Mouse (Mus musculus): ENCODE data around the gene Tbc1d2b. TPM values are rescaled to one million over a fixed set of nuclear protein-coding genes. Genes with fewer than 3 reads are reported as not detected.
A peak's percentile ranks its signal among the peaks of the same experiment; 100 is the strongest.

Tbc1d2b gene
- 5.2 and 6.6 TPM in 2 replicates for polyA plus RNA-seq (2015; fragmentation: Nextera tagmentation; extraction: Ambion mirVana)

DNA sequence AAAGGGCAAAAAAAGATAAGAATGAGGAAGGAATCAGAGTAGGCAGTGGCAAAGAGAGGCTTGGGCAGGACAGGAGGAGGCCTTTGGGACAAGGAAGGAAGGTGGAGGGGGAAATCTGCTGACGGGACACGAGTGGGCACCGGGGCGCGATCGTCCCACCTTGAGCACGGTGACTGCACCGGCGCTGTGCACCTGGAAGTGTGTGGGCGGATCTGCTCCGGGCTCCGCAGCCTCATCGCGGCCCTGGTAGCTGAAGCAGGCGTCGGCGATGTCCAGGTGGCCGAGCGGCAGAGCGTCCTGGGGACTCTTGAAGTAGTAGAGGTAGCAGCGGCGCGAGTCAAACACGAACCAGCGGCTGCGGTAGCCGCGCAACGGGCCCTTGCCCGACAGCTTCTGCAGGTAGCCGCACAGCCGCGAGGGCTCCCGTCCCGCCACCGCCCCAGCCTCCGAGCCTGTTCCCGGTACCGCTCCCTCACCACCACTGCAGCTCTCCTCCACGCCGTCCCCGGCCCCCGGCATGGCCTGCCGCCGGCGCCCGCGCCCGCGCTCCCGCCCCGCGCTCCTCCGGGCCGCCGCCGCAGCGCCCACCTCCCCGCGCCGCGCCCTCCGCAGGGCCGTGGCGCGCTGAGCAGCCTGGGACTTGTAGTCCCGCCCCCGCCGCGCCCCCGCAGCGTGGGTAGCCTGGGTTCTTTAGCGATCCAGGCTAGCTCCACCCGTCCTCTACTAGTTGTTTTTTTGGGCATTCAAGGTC, at the start of gene Tbc1d2b:
Gene Tbc1d2b (minus strand): TSS at position 612 of the 751 bp plus-strand sequence.
- H3K9ac ChIP-seq (ENCODE audit: low read depth, low read length) = peak within 1 kb of the TSS; percentile 84
- ATAC-seq = peak; percentile 81
- peak within 1 kb of the TSS; percentile 87 for H3K4me3 ChIP-seq (ENCODE audit: low read depth, low read length)
- no peaks in the 10 kb centered on the region for H3K27me3 ChIP-seq (replicated peaks; ENCODE audit: control insufficient read depth, insufficient read depth, low read length)
- peaks cover 6% of the 10 kb centered on the region; the same call in 1 of the 2 replicates for H3K4me1 ChIP-seq (replicated peaks; ENCODE audit: control insufficient read depth, insufficient read depth, low read length)
- H3K36me3 ChIP-seq (ENCODE audit: control insufficient read depth, insufficient read depth) = no peaks in the 10 kb centered on the region
- peak within 1 kb of the TSS; percentile 87 for H3K4me2 ChIP-seq (replicated peaks; ENCODE audit: low read depth)
- peak within 1 kb of the TSS; percentile 90 for H3K27ac ChIP-seq (ENCODE audit: low read depth, low read length)
- no peaks in the 10 kb centered on the region for H3K9me3 ChIP-seq (ENCODE audit: control insufficient read depth)
- no peak for TF ChIP-seq CTCF (IDR thresholded peaks at IDR 0.05; ENCODE audit: low read depth)
- under 1% methylated on average over 73 of the region's 74 CpGs for whole genome bisulfite sequencing

DNA sequence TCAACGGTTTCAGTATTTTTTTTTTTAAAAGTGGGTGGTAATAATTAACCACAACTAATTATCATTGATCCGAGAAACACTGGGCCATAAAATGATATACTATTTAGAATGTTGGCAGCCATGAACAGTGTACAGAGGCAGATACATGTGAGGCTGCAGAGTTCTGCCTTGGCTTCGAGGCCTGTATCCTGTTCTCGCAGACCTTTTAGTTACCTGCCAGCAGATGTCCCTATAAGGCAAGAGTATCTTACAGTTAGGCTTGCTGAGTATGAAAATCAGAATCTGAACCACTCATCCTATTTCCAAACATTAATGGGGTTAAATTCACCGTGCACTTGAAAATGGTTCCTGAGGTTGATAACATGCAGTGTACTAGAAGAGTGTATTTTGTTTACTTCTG, 45.7 kb upstream of the Tbc1d2b start:
- H3K4me1 ChIP-seq (replicated peaks; ENCODE audit: control insufficient read depth, insufficient read depth, low read length) = no peaks in the 10 kb centered on the region
- WGBS = 44% methylated on average over 5 of the region's 5 CpGs

DNA sequence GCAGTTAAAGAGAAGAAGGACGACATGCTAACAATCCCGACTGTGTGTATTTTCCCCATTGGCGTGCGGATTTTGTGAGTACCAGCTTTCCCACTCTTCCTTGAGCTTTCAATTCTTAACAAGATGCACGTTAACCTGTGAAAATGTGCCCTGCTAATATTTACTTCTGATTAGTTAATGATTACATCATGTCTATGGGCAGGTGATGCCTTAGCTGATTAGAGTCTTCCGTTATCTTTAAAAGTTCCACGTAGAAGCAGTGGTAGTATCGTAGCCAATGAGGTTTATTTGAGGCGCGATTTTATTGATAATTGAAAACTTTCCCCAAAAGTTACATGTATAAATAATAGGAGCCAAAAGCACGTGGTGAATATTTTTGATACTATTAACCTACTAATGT, 45.1 kb upstream of the Tbc1d2b start:
- Histone ChIP-seq H3K27me3 (replicated peaks; ENCODE audit: control insufficient read depth, insufficient read depth, low read length) (no peaks in the 10 kb centered on the region), H3K27ac (ENCODE audit: low read depth, low read length) (no peak overlapping the region), H3K4me3 (ENCODE audit: low read depth, low read length) (no peak overlapping the region), H3K4me1 (replicated peaks; ENCODE audit: control insufficient read depth, insufficient read depth, low read length) (no peaks in the 10 kb centered on the region), H3K9ac (ENCODE audit: low read depth, low read length) (no peak overlapping the region), H3K4me2 (replicated peaks; ENCODE audit: low read depth) (no peak overlapping the region), H3K9me3 (ENCODE audit: control insufficient read depth) (no peaks in the 10 kb centered on the region), H3K36me3 (ENCODE audit: control insufficient read depth, insufficient read depth) (no peaks in the 10 kb centered on the region)
- ATAC-seq = no peak
- TF ChIP-seq CTCF (IDR thresholded peaks at IDR 0.05; ENCODE audit: low read depth) = no peak
- WGBS = 51% methylated on average over 11 of the region's 11 CpGs

More for the DNA sequence above, 45.7 kb upstream of the Tbc1d2b start:
- H3K4me2 ChIP-seq (replicated peaks; ENCODE audit: low read depth) = no peak overlapping the region
- no peaks in the 10 kb centered on the region for H3K27me3 ChIP-seq (replicated peaks; ENCODE audit: control insufficient read depth, insufficient read depth, low read length)
- H3K9ac ChIP-seq (ENCODE audit: low read depth, low read length) = no peak overlapping the region
- H3K9me3 ChIP-seq (ENCODE audit: control insufficient read depth) = no peaks in the 10 kb centered on the region
- H3K4me3 ChIP-seq (ENCODE audit: low read depth, low read length) = no peak overlapping the region
- no peaks in the 10 kb centered on the region for H3K36me3 ChIP-seq (ENCODE audit: control insufficient read depth, insufficient read depth)
- TF ChIP-seq CTCF (IDR thresholded peaks at IDR 0.05; ENCODE audit: low read depth) = peak; percentile 57
- ATAC-seq = no peak
- no peak overlapping the region for H3K27ac ChIP-seq (ENCODE audit: low read depth, low read length)

DNA sequence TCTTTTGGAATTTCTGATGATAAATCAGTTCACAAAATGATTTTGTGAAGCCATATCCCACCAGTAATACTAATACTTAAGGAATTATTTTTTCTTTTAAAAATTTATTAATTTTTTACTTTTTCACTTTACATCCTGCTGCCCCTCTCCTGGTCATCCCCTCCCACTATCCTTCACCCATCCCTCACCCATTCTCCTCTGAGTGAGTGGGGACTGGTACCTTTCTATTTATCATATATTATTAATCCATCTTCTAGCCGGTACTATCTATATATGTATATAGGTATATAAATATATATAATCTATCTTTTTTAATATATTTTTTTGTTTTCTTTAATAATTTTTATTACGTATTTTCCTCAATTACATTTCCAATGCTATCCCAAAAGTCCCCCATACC, 33.6 kb upstream of the Tbc1d2b start:
- ATAC-seq = no peak

DNA sequence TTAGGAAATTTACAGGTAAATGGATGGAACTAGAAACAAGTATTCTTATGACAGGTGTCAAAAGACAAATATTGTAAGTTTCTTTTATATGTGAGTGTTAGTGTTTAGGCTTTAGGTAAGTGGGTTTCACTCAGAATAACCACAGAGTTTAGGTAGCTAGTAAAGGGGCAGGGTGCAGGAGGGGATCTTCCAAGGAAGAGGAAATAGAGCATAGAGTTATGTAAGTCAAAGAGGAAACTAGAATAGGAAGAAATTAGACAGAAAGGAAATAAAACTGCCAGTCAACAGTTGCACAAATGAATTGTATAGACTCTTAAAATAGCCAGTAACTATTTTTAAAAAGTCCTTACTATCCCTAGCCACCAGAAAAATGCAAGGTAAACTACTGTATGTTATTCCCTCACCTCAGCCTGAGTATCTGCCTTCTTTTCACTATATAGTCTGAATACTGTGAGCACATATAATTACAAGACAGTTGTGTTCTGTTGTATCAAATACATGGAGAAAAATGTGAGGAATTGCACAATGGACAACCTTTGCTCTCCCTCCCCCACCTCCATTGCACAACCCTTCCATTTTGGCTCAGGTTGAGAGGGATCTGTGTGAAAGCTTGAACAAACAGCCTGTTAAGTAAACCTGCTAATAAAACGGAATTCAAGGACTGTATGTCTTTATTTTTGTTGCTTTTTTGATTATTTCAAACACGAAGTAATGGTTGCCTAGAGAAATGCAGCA, 32.7 kb upstream of the Tbc1d2b start:
- ATAC-seq = peak; percentile 68
- H3K4me1 ChIP-seq (replicated peaks; ENCODE audit: control insufficient read depth, insufficient read depth, low read length) = no peaks in the 10 kb centered on the region

More for the DNA sequence above, 33.6 kb upstream of the Tbc1d2b start:
- Histone ChIP-seq H3K9ac (ENCODE audit: low read depth, low read length) (no peak overlapping the region), H3K36me3 (ENCODE audit: control insufficient read depth, insufficient read depth) (no peaks in the 10 kb centered on the region), H3K4me2 (replicated peaks; ENCODE audit: low read depth) (no peak overlapping the region), H3K9me3 (ENCODE audit: control insufficient read depth) (no peaks in the 10 kb centered on the region), H3K27ac (ENCODE audit: low read depth, low read length) (no peak overlapping the region), H3K4me1 (replicated peaks; ENCODE audit: control insufficient read depth, insufficient read depth, low read length) (no peaks in the 10 kb centered on the region), H3K27me3 (replicated peaks; ENCODE audit: control insufficient read depth, insufficient read depth, low read length) (no peaks in the 10 kb centered on the region), H3K4me3 (ENCODE audit: low read depth, low read length) (no peak overlapping the region)
- TF ChIP-seq CTCF (IDR thresholded peaks at IDR 0.05; ENCODE audit: low read depth) = no peak
- WGBS = 88% methylated on average over 2 of the region's 2 CpGs

DNA sequence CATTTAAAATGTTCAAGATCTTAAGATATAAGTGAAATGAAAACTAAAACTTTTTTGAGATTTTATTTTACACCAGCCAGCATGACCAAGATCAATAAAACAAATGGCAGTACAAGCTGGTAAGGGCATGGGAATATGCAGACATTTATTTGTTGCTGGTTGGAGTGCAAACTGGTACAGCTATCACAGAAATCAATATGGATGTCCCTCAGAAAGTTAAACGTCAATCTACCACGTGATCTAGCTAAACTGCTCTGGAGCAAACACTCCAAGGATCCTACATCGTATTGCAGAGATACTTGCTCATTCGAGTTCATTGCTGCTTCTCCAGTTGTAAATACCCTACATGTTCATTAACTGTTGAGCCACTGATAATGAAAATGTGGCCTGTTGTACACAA, 32.1 kb upstream of the Tbc1d2b start:
- H3K4me2 ChIP-seq (replicated peaks; ENCODE audit: low read depth) = no peak overlapping the region
- no peak overlapping the region for H3K27ac ChIP-seq (ENCODE audit: low read depth, low read length)
- no peaks in the 10 kb centered on the region for H3K4me1 ChIP-seq (replicated peaks; ENCODE audit: control insufficient read depth, insufficient read depth, low read length)
- no peak overlapping the region for H3K4me3 ChIP-seq (ENCODE audit: low read depth, low read length)
- no peak for ATAC-seq
- no peaks in the 10 kb centered on the region for H3K9me3 ChIP-seq (ENCODE audit: control insufficient read depth)
- no peak overlapping the region for H3K9ac ChIP-seq (ENCODE audit: low read depth, low read length)
- WGBS = 34% methylated on average over 4 of the region's 4 CpGs
- TF ChIP-seq CTCF (IDR thresholded peaks at IDR 0.05; ENCODE audit: low read depth) = no peak
- no peaks in the 10 kb centered on the region for H3K36me3 ChIP-seq (ENCODE audit: control insufficient read depth, insufficient read depth)
- no peaks in the 10 kb centered on the region for H3K27me3 ChIP-seq (replicated peaks; ENCODE audit: control insufficient read depth, insufficient read depth, low read length)

More for the DNA sequence above, 32.7 kb upstream of the Tbc1d2b start:
- WGBS = 18% methylated on average over 2 of the region's 2 CpGs
- H3K9me3 ChIP-seq (ENCODE audit: control insufficient read depth) = no peaks in the 10 kb centered on the region
- no peak overlapping the region for H3K4me3 ChIP-seq (ENCODE audit: low read depth, low read length)
- no peak overlapping the region for H3K4me2 ChIP-seq (replicated peaks; ENCODE audit: low read depth)
- no peak overlapping the region for H3K9ac ChIP-seq (ENCODE audit: low read depth, low read length)
- H3K27me3 ChIP-seq (replicated peaks; ENCODE audit: control insufficient read depth, insufficient read depth, low read length) = no peaks in the 10 kb centered on the region
- no peak for TF ChIP-seq CTCF (IDR thresholded peaks at IDR 0.05; ENCODE audit: low read depth)
- H3K36me3 ChIP-seq (ENCODE audit: control insufficient read depth, insufficient read depth) = no peaks in the 10 kb centered on the region
- H3K27ac ChIP-seq (ENCODE audit: low read depth, low read length) = no peak overlapping the region

Data from intestine, postnatal 0 days (tissue).